Mouse (Mus musculus) urinary bladder, postnatal 36 days (tissue): Measurements from ENCODE around the gene Nkiras2.
"Not testable (repeated sequence)": the region's sequence is repeated elsewhere in the genome, so short reads cannot be mapped to it uniquely, and the experiment has no call there.

ENCODE experiments used
- DNase-seq, 2 experiments: peaks; one replicate each; pipeline ENCODE4 v3.0.0; 2022; ENCODE audit warnings: low spot score in 2 of 2, mixed read lengths in 1 of 2

Gene Nkiras2

GRCm38 (mm10) chr11:100628862-100629352 is 9.9 kb downstream of the Nkiras2 start:
- DNase-seq: no peak

- no peak for DNase-seq
Observed at GRCm38 (mm10) chr11:100634530-100634929, 15.5 kb downstream of the Nkiras2 start.

GRCm38 (mm10) chr11:100640159-100640906 is 21.3 kb downstream of the Nkiras2 start:
- peak in 1 of 2 experiments; percentile 19 for DNase-seq

GRCm38 (mm10) chr11:100643612-100644575 is 24.9 kb downstream of the Nkiras2 start:
- DNase-seq: no peak

- DNase-seq: no peak
Observed at GRCm38 (mm10) chr11:100646265-100646664, 27.2 kb downstream of the Nkiras2 start.

- DNase-seq: no peak
Observed at GRCm38 (mm10) chr11:100648405-100648804, 29.4 kb downstream of the Nkiras2 start.

- DNase-seq: no peak
Observed at GRCm38 (mm10) chr11:100651205-100651604, 32.2 kb downstream of the Nkiras2 start.

GRCm38 (mm10) chr11:100651748-100652147 is 32.7 kb downstream of the Nkiras2 start:
- no peak for DNase-seq

GRCm38 (mm10) chr11:100655589-100655988 is 36.5 kb downstream of the Nkiras2 start:
- not testable (repeated sequence) for DNase-seq

- DNase-seq: no peak
Observed at GRCm38 (mm10) chr11:100656458-100656857, 37.4 kb downstream of the Nkiras2 start.

- DNase-seq: no peak
Observed at GRCm38 (mm10) chr11:100659806-100660205, 40.8 kb downstream of the Nkiras2 start.

GRCm38 (mm10) chr11:100671049-100671448 is 52.0 kb downstream of the Nkiras2 start:
- no peak for DNase-seq

GRCm38 (mm10) chr11:100671956-100672355 is 52.9 kb downstream of the Nkiras2 start:
- no peak for DNase-seq

- peak; percentile 18 to 57 for DNase-seq
Observed at GRCm38 (mm10) chr11:100673169-100673568, 54.1 kb downstream of the Nkiras2 start.
